Mouse (Mus musculus) layer of hippocampus, postnatal 25 days (tissue): ENCODE measurements around the gene Rxra. TPM values are rescaled to one million over a fixed set of nuclear protein-coding genes. Genes with fewer than 3 reads are reported as not detected.
A peak's percentile ranks its signal among the peaks of the same experiment; 100 is the strongest.

Experiments used
- DNase-seq, 2 experiments: peaks; one replicate each; pipeline ENCODE4 v3.0.0; 2022; ENCODE audit warnings: mixed read lengths in 2 of 2, low spot score in 1 of 2; ENCODE audit errors: extremely low spot score in 1 of 2
- total RNA-seq, 2 experiments: library from RNA; stranded (reverse); gene quantifications; 2 replicates each; pipeline ENCODE4 v1.2.3; 2021

Rxra gene
- total RNA-seq, 2 experiments from 2014 or later, result 22.2 to 29.1 TPM

GRCm38 (mm10) chr2:27758414-27759301 lies 82.4 kb downstream of the Rxra start:
- peak; percentile 72 to 93 for DNase-seq

- DNase-seq, result no peak
Observed at GRCm38 (mm10) chr2:27759431-27759830, 83.2 kb downstream of the Rxra start.

DNA sequence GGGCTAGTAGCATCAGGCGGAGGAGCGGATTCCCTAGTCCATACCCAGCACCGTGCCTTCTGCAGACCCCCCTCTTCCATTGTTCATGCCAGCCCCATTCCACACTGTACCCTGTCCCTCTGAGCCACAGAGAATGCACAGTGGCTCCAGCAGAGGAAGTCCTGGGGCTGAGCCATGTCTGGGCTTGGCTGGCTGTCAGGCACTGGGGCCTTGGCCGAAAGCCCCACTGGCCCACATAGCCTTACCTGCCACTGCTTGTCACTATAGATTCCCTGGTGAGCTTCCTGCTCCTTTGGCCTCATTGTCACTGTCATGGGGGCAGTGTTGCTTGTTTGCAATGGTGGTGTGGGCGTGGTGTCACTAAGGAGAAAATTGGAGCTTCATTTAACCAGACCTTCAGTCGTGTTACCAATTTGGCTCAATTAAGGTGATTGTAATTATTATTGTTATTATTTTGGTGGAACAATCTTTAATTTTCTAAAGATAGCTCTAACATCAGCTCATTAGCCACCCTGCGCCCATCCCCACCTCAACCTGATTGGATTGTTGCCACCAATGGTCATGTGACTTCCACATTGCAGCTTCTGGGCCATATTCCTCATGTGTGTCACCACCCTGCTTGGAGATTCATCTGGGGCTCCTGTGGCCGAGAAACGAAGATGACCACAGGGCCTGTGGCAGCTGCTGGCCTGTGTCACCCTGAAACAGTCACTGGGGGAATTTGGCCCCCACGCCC lies 85.2 kb downstream of the Rxra start:
- no peak for DNase-seq

DNA sequence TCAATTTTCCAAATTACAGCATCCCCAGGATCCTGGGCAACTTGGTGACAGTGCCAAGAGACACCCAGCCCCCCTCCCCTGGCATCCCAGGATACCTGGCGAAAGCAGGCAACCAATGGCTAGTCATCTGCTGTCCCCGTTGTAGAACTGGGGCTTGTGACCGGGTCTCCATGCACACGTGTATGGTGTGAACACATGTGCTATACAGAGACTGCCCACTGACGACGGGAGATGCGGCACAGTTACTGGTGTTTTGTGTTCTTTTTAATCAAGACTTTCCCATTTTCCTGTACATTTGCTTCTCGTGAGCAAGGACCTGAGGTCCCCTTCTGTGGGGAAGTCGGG lies 85.7 kb downstream of the Rxra start:
- no peak for DNase-seq

- no peak for DNase-seq
Observed at GRCm38 (mm10) chr2:27762509-27762908, 86.3 kb downstream of the Rxra start.

DNA sequence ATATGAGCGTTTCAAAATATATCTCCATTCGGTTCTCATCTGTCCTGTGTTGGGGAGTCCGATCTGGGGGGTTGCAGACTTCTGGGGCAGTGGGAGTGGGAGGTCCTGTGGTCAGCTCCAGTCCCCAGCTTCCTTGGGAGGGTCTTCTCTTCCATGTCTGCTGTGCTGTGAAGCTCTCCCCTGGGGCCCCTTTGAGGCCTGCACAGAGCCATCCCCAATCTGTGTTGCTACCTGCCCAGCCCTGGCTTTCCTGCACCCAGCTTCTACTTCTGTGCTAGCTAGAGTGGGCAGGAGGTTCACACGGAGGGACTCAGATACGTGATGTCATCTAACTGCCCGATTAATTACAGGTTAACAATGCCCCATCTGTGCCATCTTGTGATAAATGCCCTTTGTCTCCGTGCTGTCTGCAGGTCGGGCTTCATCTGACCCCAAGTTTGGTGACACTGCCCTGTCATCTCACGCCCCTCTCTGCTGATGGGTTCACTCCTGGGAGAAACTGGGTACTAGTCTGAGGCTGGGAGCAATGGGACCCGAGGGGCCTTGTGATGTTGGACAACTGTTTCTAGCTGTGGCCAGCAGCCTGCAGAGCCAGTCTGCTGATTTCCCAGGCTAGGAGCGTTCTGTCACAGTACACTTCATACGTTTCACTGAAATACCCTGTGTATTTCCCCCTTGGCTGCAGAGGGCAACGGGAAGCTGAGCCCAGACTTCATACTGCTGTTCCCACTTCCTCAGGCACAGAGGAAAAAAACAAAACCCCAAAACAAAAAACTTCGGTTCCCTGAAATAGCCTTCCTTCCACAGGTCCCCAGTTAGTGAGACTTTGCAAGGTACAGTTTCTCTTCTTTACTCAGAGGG lies 86.9 kb downstream of the Rxra start:
- DNase-seq, result no peak

- no peak for DNase-seq
Observed at GRCm38 (mm10) chr2:27764256-27764936, 88.2 kb downstream of the Rxra start.

DNA sequence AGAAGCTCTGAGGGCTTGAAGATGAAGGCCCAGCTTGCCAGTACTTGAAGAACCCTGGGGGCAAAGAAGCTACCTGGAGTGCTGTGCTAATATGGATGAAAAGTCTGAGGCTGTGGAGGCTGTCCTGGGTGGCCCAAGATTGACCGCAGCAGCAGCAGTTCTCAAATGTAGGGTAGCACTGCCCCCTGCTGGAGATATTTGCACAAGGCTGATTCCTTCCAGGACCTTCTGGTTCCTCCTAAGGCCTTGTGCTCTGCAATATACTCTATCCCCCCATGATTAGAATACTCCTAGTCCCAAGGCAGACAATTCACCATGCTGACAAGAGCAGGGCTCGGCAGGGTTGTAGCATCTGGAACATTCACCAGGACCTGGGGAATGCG lies 88.7 kb downstream of the Rxra start:
- peak; percentile 83 to 97 for DNase-seq

- DNase-seq, result no peak
Observed at GRCm38 (mm10) chr2:27767773-27768172, 91.5 kb downstream of the Rxra start.

GRCm38 (mm10) chr2:27769701-27770100 lies 93.5 kb downstream of the Rxra start:
- no peak for DNase-seq

DNA sequence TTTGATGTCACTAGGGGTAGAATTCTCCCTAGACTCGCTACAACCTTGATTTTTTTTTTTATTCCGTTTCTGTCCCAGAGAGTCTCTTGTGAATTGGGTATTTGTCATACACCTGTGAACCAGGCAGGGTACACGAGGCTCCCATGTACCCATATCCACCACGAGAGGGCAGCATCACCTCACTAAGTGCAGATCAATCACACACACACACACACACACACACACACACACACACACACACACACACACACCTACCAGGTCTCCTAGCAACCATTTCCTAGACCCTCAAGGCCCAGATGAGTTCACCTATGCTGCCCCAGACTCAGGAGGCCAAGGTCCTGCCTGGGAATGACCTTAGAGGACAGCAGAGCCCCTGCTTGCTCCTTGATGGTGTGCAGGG lies 94.0 kb downstream of the Rxra start:
- DNase-seq, result peak in 1 of 2 experiments; percentile 79

GRCm38 (mm10) chr2:27771936-27772335 lies 95.7 kb downstream of the Rxra start:
- peak; percentile 70 to 85 for DNase-seq

GRCm38 (mm10) chr2:27772841-27773388 lies 96.7 kb downstream of the Rxra start:
- no peak for DNase-seq

GRCm38 (mm10) chr2:27773980-27774730 lies 97.9 kb downstream of the Rxra start:
- no peak for DNase-seq

DNA sequence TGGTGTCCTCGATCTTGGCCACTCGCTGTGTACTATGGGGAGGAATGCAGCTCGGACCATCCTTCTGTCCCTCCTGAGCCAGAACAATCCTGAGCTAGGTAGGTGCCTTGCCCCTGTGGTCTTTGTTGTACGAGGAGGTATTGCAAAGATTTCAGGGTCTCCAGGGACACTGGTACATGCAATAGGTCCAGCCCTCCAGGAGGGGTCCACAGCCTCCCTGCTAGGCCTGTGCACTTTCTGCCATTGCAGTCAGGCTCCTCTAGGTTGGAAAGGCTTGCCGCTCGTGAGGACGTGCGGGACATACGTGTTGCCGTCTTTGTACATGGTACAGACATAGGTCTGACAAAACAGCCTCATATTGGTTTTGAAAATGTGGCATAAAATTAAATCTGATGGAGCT lies 98.8 kb downstream of the Rxra start:
- no peak for DNase-seq

GRCm38 (mm10) chr2:27775625-27776024 lies 99.4 kb downstream of the Rxra start:
- DNase-seq, result no peak

DNA sequence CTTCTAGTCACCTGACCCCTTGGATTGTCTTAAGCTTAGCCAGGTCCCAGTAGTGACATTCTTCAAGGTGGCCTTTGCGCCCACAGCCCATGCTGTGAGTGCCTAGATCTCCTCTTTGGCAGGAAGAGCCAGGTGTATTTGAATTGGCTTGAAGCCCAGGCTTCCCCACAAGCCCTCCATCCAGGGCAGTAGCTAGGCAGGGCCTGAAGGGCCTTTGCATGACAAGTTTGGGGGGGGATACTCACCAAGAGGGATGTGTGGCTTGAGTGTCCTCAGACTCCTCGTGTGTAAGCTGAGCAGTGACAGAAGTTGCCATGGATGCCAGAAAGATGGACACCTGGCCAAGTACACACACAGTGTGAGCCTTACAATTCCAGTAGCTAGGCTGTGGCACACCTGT lies 101.5 kb downstream of the Rxra start:
- no peak for DNase-seq

- no peak for DNase-seq
Observed at GRCm38 (mm10) chr2:27778289-27778688, 102.0 kb downstream of the Rxra start.

GRCm38 (mm10) chr2:27779291-27779866 lies 103.1 kb downstream of the Rxra start:
- DNase-seq, result no peak
